Mouse (Mus musculus) bone marrow, adult 2 months (tissue): ENCODE measurements around the gene Mreg. TPM values are rescaled to one million over a fixed set of nuclear protein-coding genes. Genes with fewer than 3 reads are reported as not detected.
"Not testable (repeated sequence)": the region's sequence is repeated elsewhere in the genome, so short reads cannot be mapped to it uniquely, and the experiment has no call there.

Source experiments
- H3K27ac ChIP-seq: fragments of 200-500 bp; 2 replicates; pipeline ENCODE4 v1.5.1; 2012; ENCODE audit warnings: low read depth, mild to moderate bottlenecking, control low read depth, inconsistent platforms, low read length; ENCODE audit not compliant: control insufficient read depth, poor library complexity, insufficient read depth
- H3K4me1 ChIP-seq: fragments of 200-500 bp; 2 replicates; pipeline ENCODE4 v1.6.1; 2011; ENCODE audit warnings: low read length; ENCODE audit not compliant: control insufficient read depth, insufficient read depth
- H3K4me3 ChIP-seq: fragments of 200-500 bp; replicated peaks from 2 replicates; pipeline ENCODE3; 2011; ENCODE audit warnings: mild to moderate bottlenecking, low read depth, low read length, control low read depth; ENCODE audit not compliant: control insufficient read depth
- CTCF ChIP-seq: fragments of 200-500 bp; IDR thresholded peaks from 2 replicates; pipeline ENCODE4 v1.5.1; 2011; ENCODE audit warnings: low read length, control low read depth; ENCODE audit not compliant: control insufficient read depth, insufficient read depth
- POLR2A ChIP-seq: fragments of 200-500 bp; IDR thresholded peaks from 2 replicates; pipeline ENCODE4 v1.6.1; 2011; ENCODE audit warnings: low read depth, mild to moderate bottlenecking, control low read depth, low read length, borderline replicate concordance; ENCODE audit not compliant: control insufficient read depth
- WGBS: fragments of 180-500 bp; shearing (Covaris S2); methylation state at CpG from one replicate; pipeline ENCODE4 v1.1.7; 2018; 5-methylcytosine and 5-hydroxymethylcytosine counted together
- polyA plus RNA-seq: library from polyadenylated mRNA; stranded (reverse); fragments of >200 nt; gene quantifications from 2 replicates; pipeline ENCODE4 v1.2.4, GENCODE M21; 2011; ENCODE audit warnings: low replicate concordance; ENCODE audit not compliant: missing spikeins, insufficient read depth, insufficient read length

Mreg gene
- polyA plus RNA-seq, 1 experiment: 8.1 TPM

GRCm38 (mm10) chr1:72244317-72245036 is 32.4 kb upstream of the Mreg start:
- H3K4me1 ChIP-seq: no peaks in the 10 kb centered on the region; the same call in 1 of the 2 replicates
- H3K4me3 ChIP-seq: no peak overlapping the region
- no peak for TF ChIP-seq CTCF
- TF ChIP-seq POLR2A: no peak
- WGBS: 2% methylated on average over 12 of the region's 12 CpGs
- no peak overlapping the region; the same call in 1 of the 2 replicates for H3K27ac ChIP-seq

GRCm38 (mm10) chr1:72243656-72244316 is 31.7 kb upstream of the Mreg start:
- Histone ChIP-seq H3K4me3 (peak overlapping the region; percentile 76), H3K4me1 (no peaks in the 10 kb centered on the region; the same call in 1 of the 2 replicates), H3K27ac (peak overlapping the region; percentile 96)
- peak; percentile 16; the same call in 1 of the 2 replicates for TF ChIP-seq CTCF
- TF ChIP-seq POLR2A: peak; percentile 85
- WGBS: under 1% methylated on average over 47 of the region's 47 CpGs

- Histone ChIP-seq H3K4me1 (peaks cover 2% of the 10 kb centered on the region; the same call in 1 of the 2 replicates), H3K27ac (no peak overlapping the region), H3K4me3 (no peak overlapping the region)
- 80% methylated on average over 5 of the region's 5 CpGs for WGBS
- TF ChIP-seq POLR2A (no peak), CTCF (no peak)
Observed at GRCm38 (mm10) chr1:72242581-72243143, 30.6 kb upstream of the Mreg start.

- not testable (repeated sequence) for H3K4me3 ChIP-seq, H3K4me1 ChIP-seq, H3K27ac ChIP-seq
- 78% methylated on average over 3 of the region's 3 CpGs for WGBS
Observed at GRCm38 (mm10) chr1:72239113-72239512, 27.0 kb upstream of the Mreg start.

GRCm38 (mm10) chr1:72238016-72238580 is 26.0 kb upstream of the Mreg start:
- peaks cover 2% of the 10 kb centered on the region; the same call in 1 of the 2 replicates for H3K4me1 ChIP-seq
- WGBS: 57% methylated on average over 10 of the region's 10 CpGs
- TF ChIP-seq CTCF (no peak), POLR2A (no peak)
- H3K27ac ChIP-seq: no peak overlapping the region
- H3K4me3 ChIP-seq: no peak overlapping the region

GRCm38 (mm10) chr1:72237007-72237775 is 25.1 kb upstream of the Mreg start:
- no peak overlapping the region for H3K27ac ChIP-seq
- TF ChIP-seq CTCF (no peak), POLR2A (no peak)
- H3K4me1 ChIP-seq: 0 out of 2 replicates have a peak, but pooled peaks cover 2% of the 10 kb centered on the region
- 1% methylated on average over 13 of the region's 13 CpGs for WGBS
- no peak overlapping the region for H3K4me3 ChIP-seq

- H3K4me1 ChIP-seq: not testable (repeated sequence)
- H3K4me3 ChIP-seq: peak overlapping the region; percentile 70
- WGBS: under 1% methylated on average over 38 of the region's 50 CpGs
- H3K27ac ChIP-seq: peak overlapping the region; percentile 9; the same call in 1 of the 2 replicates
Observed at GRCm38 (mm10) chr1:72236363-72237006, 24.4 kb upstream of the Mreg start.

- H3K27ac ChIP-seq, H3K4me1 ChIP-seq, H3K4me3 ChIP-seq: not testable (repeated sequence)
- WGBS: 71% methylated on average over 10 of the region's 10 CpGs
Observed at GRCm38 (mm10) chr1:72232592-72232991, 20.5 kb upstream of the Mreg start.
